Mouse (Mus musculus) heart, embryonic 11.5 days (tissue): ENCODE results near the gene Acp7. TPM values are rescaled to one million over a fixed set of nuclear protein-coding genes. Genes with fewer than 3 reads are reported as not detected.

Experiments used
- ATAC-seq: fragments of 200-750 bp; cut with Nextera tagmentation; replicated peaks from 2 replicates; pipeline ENCODE4 v1.8.0; 2017; ENCODE audit warnings: moderate library complexity; ENCODE audit not compliant: insufficient number of reproducible peaks, low FRiP score, low TSS enrichment
- H3K27ac ChIP-seq: fragments of 300-500 bp; sonication (generic); 2 replicates; pipeline ENCODE4 v1.5.1; 2014; ENCODE audit warnings: mild to moderate bottlenecking, low read depth, low read length
- H3K27me3 ChIP-seq: fragments of 300-500 bp; sonication (generic); 2 replicates; pipeline ENCODE4 v1.6.1; 2014; ENCODE audit warnings: mild to moderate bottlenecking, low read length, mixed read lengths; ENCODE audit not compliant: control insufficient read depth, insufficient read depth
- H3K36me3 ChIP-seq: fragments of 300-500 bp; sonication (generic); 2 replicates; pipeline ENCODE4 v1.6.1; 2014; ENCODE audit warnings: mild to moderate bottlenecking, low read length, moderate library complexity, mixed read lengths; ENCODE audit not compliant: control insufficient read depth, insufficient read depth
- H3K4me1 ChIP-seq: fragments of 300-500 bp; sonication (generic); 2 replicates; pipeline ENCODE4 v1.6.1; 2014; ENCODE audit warnings: low read length; ENCODE audit not compliant: control insufficient read depth, insufficient read depth
- H3K4me2 ChIP-seq: fragments of 300-500 bp; sonication (generic); 2 replicates; pipeline ENCODE4 v1.6.1; 2014; ENCODE audit warnings: mild to moderate bottlenecking, moderate library complexity
- H3K4me3 ChIP-seq: fragments of 300-500 bp; sonication (generic); 2 replicates; pipeline ENCODE4 v1.5.1; 2014; ENCODE audit warnings: low read depth, low read length
- H3K9ac ChIP-seq: fragments of 300-500 bp; sonication (generic); 2 replicates; pipeline ENCODE4 v1.6.1; 2014; ENCODE audit warnings: mild to moderate bottlenecking, low read depth, low read length, moderate library complexity
- H3K9me3 ChIP-seq: fragments of 300-500 bp; sonication (generic); replicated peaks from 2 replicates; pipeline ENCODE4 v1.6.1; 2016; ENCODE audit warnings: low read length; ENCODE audit not compliant: control insufficient read depth
- WGBS: fragments of 180-500 bp; shearing (Covaris S2); extraction: QIAGEN DNeasy Blood & Tissue Kit; methylation state at CpG from one replicate; pipeline ENCODE4 v1.1.7; 2014; ENCODE audit not compliant: insufficient replicate concordance; 5-methylcytosine and 5-hydroxymethylcytosine counted together
- polyA plus RNA-seq: library from polyadenylated mRNA; unstranded; fragments of >200 nt; fragmentation: Nextera tagmentation; extraction: Ambion mirVana; gene quantifications from 2 replicates; pipeline ENCODE4 v1.2.1, GENCODE M21; 2014

Gene Acp7
- polyA plus RNA-seq, 1 experiment from 2014 or later = not detected

DNA sequence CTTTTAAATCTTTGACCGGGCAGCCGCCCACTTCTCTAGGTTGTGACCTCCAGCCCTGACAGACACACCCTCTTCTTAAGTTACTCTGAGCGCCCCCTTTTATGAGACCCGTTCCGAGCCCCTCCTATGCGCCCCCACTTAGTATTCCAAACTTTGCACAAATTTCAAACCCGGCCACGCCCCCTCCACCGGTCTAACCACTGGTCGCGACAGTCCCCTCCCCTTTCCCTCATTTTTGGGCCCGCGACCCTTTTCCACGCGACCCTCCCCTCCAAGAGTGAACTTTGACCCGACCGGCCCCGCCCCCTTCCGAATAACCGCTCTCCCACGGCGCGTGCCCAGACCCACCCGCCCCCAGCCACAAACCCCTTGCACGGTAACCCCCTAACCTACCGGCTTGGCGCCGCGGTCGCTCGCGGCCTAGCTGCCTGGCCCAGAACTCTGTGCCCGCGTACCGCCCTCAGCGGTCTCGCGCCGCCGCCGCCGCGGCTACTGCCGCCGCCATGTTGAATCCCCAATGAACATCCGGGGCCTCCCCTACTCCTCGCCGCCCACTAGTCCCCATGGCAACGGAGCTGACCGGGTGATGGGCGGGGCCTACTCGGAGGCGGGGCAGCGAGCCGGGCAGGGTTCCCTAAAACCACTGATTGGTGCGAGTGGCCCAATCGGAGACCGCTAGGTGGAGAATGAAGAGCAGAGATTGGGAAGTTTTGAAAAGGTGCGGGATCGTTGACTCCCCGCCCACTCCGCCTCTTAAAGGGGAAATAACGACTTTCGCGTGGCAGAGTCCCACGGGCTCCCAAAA is 33.3 kb downstream of the Acp7 start, which contains the start of the genes Samd4b and Pak4:
Gene Samd4b (minus strand): TSS at position 503 of the 805 bp plus-strand sequence.
Gene Pak4 (minus strand): TSS at position 544 of the 805 bp plus-strand sequence.
- Histone ChIP-seq H3K4me1 (peaks cover 36% of the 10 kb centered on the region), H3K27me3 (no peaks in the 10 kb centered on the region), H3K9me3 (no peaks in the 10 kb centered on the region), H3K4me3 (peak within 1 kb of the TSS; percentile 81), H3K27ac (peak within 1 kb of the TSS; percentile 81), H3K4me2 (peak within 1 kb of the TSS; percentile 81), H3K36me3 (no peaks in the 10 kb centered on the region), H3K9ac (peak within 1 kb of the TSS; percentile 81)
- peak; percentile 91 for ATAC-seq
- under 1% methylated on average over 66 of the region's 66 CpGs for WGBS

DNA sequence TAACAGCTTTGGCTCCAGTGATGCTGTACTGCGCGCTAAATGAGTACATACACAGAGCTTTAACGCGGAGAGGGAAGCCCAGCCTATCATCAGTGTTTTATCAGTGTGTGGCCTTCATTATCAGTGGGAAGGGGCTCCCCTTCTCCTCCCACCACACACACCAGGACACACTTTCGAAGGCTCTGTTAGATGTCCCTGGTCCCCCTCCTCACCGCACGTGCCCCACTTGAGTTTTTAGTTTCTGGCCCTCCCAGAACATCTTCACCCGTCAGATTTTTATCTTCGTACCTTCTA is 33.9 kb downstream of the Acp7 start:
- peaks cover 42% of the 10 kb centered on the region for H3K4me1 ChIP-seq
- no peaks in the 10 kb centered on the region for H3K27me3 ChIP-seq
- H3K36me3 ChIP-seq = no peaks in the 10 kb centered on the region
- peak overlapping the region; percentile 81 for H3K9ac ChIP-seq
- H3K4me3 ChIP-seq = peak overlapping the region; percentile 81
- no peaks in the 10 kb centered on the region for H3K9me3 ChIP-seq
- H3K4me2 ChIP-seq = peak overlapping the region; percentile 81
- no peak for ATAC-seq
- peak overlapping the region; percentile 81 for H3K27ac ChIP-seq
- 7% methylated on average over 9 of the region's 9 CpGs for WGBS

DNA sequence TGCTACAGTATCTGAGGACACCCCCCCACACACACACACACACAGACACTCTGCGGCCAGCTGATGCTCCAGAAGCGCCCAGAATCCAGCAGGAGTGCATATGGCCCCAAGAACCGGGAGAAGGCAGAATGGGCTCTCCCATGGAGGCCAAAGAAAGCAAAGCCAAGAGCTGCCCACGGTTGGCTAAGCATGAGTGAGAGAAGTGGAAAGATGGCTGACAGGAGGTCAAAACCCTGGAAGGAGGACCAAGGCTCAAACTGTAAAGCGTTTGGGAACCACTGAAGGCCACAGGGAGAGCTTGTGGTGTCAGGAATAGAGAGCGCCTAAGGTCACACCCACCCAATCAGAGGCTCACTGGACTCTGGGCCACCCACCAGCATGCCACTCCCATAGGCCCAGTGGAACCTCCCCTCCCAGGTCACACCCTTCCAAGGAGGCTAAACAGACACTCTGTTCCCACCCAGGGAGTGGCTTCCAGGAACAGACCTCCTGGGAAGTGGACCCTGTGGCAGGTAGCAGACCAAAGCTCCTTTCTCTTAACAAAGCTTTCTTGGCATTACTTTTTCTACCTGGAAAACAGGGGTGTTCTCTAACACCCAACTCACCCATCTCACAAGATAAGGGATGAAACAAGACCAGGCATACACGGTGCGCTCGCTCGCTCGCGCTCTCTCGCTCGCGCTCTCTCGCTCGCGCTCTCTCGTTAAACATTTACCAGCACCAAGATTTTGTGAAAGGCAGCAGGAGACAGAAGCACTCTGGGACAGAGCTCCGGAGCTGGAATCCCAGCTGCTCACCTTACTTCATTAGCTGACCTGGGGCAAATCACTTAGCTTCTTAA is 34.5 kb downstream of the Acp7 start:
- no peaks in the 10 kb centered on the region for H3K27me3 ChIP-seq
- WGBS = 35% methylated on average over 20 of the region's 20 CpGs
- H3K9me3 ChIP-seq = no peaks in the 10 kb centered on the region
- H3K36me3 ChIP-seq = no peaks in the 10 kb centered on the region
- peak; percentile 71 for ATAC-seq
- H3K9ac ChIP-seq = peak overlapping the region; percentile 81
- peak overlapping the region; percentile 81 for H3K4me2 ChIP-seq
- H3K4me1 ChIP-seq = peaks cover 48% of the 10 kb centered on the region
- H3K27ac ChIP-seq = peak overlapping the region; percentile 81
- peak overlapping the region; percentile 81 for H3K4me3 ChIP-seq

DNA sequence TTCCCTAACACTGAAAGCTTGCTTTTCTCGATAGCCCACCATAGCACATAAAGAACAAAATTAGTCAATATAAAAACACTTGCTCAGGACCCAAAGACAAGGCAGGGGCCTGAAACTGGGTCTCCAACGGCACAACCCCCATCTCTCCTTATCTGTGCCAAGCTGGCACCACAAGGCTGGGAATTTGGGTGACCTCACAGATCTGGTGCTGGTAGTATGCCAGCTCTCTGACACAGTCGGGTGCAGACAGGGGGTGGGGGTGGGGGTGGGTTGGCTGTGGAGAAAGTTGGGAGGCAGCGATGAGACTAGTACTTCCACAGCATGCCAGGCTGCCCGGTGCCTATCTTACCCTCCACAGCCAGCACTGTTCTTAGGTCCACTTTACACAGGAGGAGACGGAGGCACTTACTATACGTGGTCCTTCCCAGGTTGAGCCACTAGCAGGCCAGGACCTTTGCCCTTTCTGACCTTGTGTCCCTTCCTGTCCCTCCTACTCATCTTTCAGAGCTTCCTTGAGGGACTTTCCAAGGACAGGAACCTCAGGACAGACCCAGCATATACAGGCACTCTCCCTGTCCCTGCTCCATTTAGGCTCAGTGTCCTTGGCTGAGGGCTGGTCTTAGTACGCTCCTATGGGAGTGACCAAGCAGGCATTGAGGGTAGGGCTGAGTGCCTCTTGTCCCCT is 35.2 kb downstream of the Acp7 start:
- no peaks in the 10 kb centered on the region for H3K36me3 ChIP-seq
- H3K9ac ChIP-seq = peak overlapping the region; percentile 54
- peaks cover 49% of the 10 kb centered on the region for H3K4me1 ChIP-seq
- no peak for ATAC-seq
- H3K9me3 ChIP-seq = no peaks in the 10 kb centered on the region
- H3K27me3 ChIP-seq = no peaks in the 10 kb centered on the region
- peak overlapping the region; percentile 81; the same call in 1 of the 2 replicates for H3K4me3 ChIP-seq
- peak overlapping the region; percentile 81 for H3K4me2 ChIP-seq
- no peak overlapping the region for H3K27ac ChIP-seq
- 73% methylated on average over 8 of the region's 8 CpGs for WGBS

- Histone ChIP-seq H3K4me2 (no peak overlapping the region), H3K36me3 (no peaks in the 10 kb centered on the region), H3K27ac (no peak overlapping the region; the same call in 1 of the 2 replicates), H3K9ac (no peak overlapping the region), H3K4me3 (no peak overlapping the region), H3K9me3 (no peaks in the 10 kb centered on the region), H3K27me3 (no peaks in the 10 kb centered on the region), H3K4me1 (peaks cover 50% of the 10 kb centered on the region)
- ATAC-seq = no peak
- WGBS = 45% methylated on average over 14 of the region's 14 CpGs
These were observed 37.7 kb downstream of the Acp7 start for GRCm38 (mm10) chr7:28593206-28594111.

GRCm38 (mm10) chr7:28591862-28592261 is 39.3 kb downstream of the Acp7 start:
- no peak for ATAC-seq
- 0 out of 2 replicates have a peak overlapping the region, but pooled peaks have one; percentile 22 for H3K27ac ChIP-seq
- no peaks in the 10 kb centered on the region for H3K9me3 ChIP-seq
- H3K4me2 ChIP-seq = no peak overlapping the region
- H3K36me3 ChIP-seq = no peaks in the 10 kb centered on the region
- no peaks in the 10 kb centered on the region for H3K27me3 ChIP-seq
- peaks cover 60% of the 10 kb centered on the region for H3K4me1 ChIP-seq
- WGBS = 53% methylated on average over 1 of the region's 1 CpGs
- no peak overlapping the region for H3K9ac ChIP-seq
- no peak overlapping the region for H3K4me3 ChIP-seq

- peak overlapping the region; percentile 37 for H3K4me2 ChIP-seq
- H3K36me3 ChIP-seq = no peaks in the 10 kb centered on the region
- H3K4me1 ChIP-seq = peaks cover 67% of the 10 kb centered on the region
- H3K9ac ChIP-seq = peak overlapping the region; percentile 12; the same call in 1 of the 2 replicates
- no peaks in the 10 kb centered on the region for H3K9me3 ChIP-seq
- no peaks in the 10 kb centered on the region for H3K27me3 ChIP-seq
- H3K27ac ChIP-seq = peak overlapping the region; percentile 73
- peak; percentile 46; the same call in 1 of the 2 replicates for ATAC-seq
- no peak overlapping the region for H3K4me3 ChIP-seq
These were observed 43.5 kb downstream of the Acp7 start for GRCm38 (mm10) chr7:28587644-28588043.
